Mouse (Mus musculus) embryonic fibroblast, embryonic 13.5 days (primary cell): ENCODE data around the gene Ugt1a6b. TPM values are rescaled to one million over a fixed set of nuclear protein-coding genes. Genes with fewer than 3 reads are reported as not detected.

Source experiments
- H3K27ac ChIP-seq: 2 replicates; pipeline ENCODE4 v1.5.1; 2012; ENCODE audit warnings: low read length, control low read depth, inconsistent platforms; ENCODE audit not compliant: insufficient read depth
- H3K4me1 ChIP-seq: 2 replicates; pipeline ENCODE4 v1.6.1; 2011; ENCODE audit warnings: low read length; ENCODE audit not compliant: control insufficient read depth, insufficient read depth
- H3K4me3 ChIP-seq: 2 replicates; pipeline ENCODE4 v1.5.1; 2011; ENCODE audit warnings: mild to moderate bottlenecking, control low read depth, low read length; ENCODE audit not compliant: insufficient read depth
- CTCF ChIP-seq: IDR thresholded peaks from 2 replicates; pipeline ENCODE4 v1.5.1; 2011; ENCODE audit warnings: mild to moderate bottlenecking, control low read depth, low read length, moderate library complexity, borderline replicate concordance; ENCODE audit not compliant: insufficient read depth
- POLR2A ChIP-seq: IDR thresholded peaks from 2 replicates; pipeline ENCODE4 v1.6.1; 2011; ENCODE audit warnings: low read depth, mild to moderate bottlenecking, control low read depth, low read length, moderate library complexity
- polyA plus RNA-seq: library from polyadenylated mRNA; stranded (reverse); fragments of >200 nt; gene quantifications from 2 replicates; pipeline ENCODE4 v1.2.4, GENCODE M21; 2011; ENCODE audit warnings: low read depth; ENCODE audit not compliant: missing spikeins, insufficient read length

Gene Ugt1a6b
- polyA plus RNA-seq, 1 experiment, result 1.8 TPM

GRCm38 (mm10) chr1:88253540-88253939, 150.5 kb downstream of the Ugt1a6b start:
- Histone ChIP-seq H3K4me1 (no peaks in the 10 kb centered on the region), H3K27ac (no peak overlapping the region), H3K4me3 (no peak overlapping the region)
- TF ChIP-seq CTCF (no peak), POLR2A (no peak)

DNA sequence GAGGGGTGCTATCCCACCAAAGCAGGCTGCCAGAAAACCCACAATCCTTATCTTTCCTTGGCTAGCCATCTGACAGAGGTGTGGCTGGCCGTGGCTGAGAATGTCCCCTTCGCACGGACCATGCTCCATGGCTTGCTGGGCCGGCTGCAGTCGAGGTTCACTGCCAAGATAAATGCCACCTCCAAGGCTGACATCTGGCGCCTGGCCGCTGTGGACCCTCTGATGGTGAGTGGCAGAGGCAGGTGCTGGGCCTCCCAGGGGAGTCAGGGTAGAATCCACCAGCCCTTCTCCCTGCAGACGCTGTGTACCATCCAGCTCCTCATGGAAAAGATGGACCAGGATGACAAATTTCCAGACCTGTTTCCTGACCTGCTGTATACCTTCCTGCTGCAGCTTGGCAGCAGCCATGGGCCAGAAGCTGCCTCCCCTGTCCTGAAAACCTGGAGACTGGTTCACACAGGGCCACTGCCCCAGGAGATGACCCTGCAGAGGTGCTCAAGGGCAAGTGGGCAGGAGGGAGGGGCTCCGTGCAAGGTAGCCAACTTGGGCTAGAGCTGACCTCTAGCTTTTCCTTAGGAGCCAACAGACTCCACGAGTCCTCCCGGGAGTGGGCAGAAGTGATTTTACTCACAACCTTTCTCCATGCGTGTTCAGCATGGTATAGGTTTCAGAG, 151.9 kb downstream of the Ugt1a6b start:
- Histone ChIP-seq H3K27ac (no peak overlapping the region), H3K4me3 (no peak overlapping the region), H3K4me1 (no peaks in the 10 kb centered on the region)
- TF ChIP-seq POLR2A (no peak), CTCF (no peak)

DNA sequence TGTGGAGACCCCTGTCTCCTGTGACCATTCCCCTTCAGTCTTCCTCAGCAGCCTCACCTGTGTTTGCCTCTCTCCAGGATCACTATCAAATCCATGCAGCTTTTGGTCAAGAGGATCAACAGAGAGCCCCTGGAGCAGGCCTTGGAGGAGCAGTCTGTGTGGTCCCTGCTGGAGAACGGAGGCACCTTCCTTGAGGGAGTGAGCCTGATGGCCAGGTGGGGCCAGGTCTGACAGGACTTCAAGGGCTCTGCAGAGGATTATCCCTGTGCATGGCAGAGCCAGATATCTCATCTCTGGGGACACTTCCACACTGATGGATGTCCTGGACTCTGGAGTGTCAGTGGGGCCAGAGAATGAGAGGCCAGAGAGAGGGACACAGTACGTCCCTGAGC, 152.4 kb downstream of the Ugt1a6b start:
- H3K27ac ChIP-seq, result no peak overlapping the region
- no peak for TF ChIP-seq CTCF
- TF ChIP-seq POLR2A, result no peak

GRCm38 (mm10) chr1:88255989-88256754, 153.1 kb downstream of the Ugt1a6b start:
- no peak overlapping the region for H3K4me3 ChIP-seq
- no peaks in the 10 kb centered on the region for H3K4me1 ChIP-seq
- TF ChIP-seq POLR2A, result no peak
- TF ChIP-seq CTCF, result no peak
- no peak overlapping the region for H3K27ac ChIP-seq

More for the DNA sequence above, 152.4 kb downstream of the Ugt1a6b start:
- H3K4me3 ChIP-seq, result no peak overlapping the region
- H3K4me1 ChIP-seq, result no peaks in the 10 kb centered on the region

DNA sequence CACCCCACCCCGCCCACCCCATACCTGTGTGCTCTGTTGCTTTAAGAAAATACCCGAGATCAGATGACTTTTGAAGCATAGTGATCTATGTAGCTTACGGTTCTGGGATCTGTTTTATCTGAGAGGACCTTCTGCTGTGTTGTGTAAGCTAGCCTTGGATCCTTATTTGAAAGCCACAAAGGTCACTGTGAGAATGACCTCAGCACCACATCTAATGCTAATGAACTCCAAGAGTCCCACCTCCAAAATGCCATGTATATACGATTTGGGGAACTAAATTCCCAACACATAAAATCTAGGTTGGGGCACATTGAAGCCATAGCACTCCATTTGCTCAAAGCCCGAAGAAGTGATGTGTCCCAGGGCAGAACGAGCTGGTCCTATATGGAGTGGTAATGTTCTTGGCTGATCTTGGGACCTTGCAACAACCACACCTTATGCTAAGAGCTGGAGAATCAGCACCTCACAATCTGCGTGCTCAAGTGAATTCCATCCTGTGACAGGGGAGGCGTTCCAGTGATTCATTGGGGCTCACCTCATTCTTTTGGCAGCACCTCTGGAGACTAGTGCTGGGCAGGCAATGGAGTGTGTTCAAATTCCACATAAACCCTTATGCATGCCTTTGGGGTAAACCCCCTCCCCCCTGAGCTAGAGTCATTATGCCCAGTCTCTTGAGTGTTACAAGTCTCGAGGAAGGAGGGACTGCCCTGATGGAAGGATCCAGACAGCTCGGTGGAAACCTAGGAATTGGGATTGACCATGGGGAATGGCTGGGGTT, 154.0 kb downstream of the Ugt1a6b start:
- Histone ChIP-seq H3K27ac (no peak overlapping the region), H3K4me3 (no peak overlapping the region), H3K4me1 (peaks cover 3% of the 10 kb centered on the region)
- no peak for TF ChIP-seq CTCF
- no peak for TF ChIP-seq POLR2A

DNA sequence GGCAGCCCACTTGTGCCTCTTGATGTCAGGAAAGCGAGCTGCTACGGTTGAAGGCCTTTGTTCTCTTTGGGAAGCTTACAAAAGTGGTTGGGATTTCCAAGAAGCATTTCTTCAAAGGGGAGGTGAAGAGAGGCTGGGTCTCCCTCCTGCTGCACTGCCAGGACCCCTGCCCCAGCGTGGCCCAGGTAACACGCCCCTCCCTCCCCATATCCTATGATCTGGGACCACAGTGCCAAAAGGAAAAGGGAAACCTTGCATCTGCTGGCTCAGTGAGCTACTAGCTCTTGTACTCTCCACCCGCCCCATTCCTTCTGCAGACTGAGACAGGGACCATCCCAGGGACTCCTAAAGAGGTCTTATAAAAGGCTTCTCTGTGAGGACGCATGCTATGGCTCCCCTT, 154.6 kb downstream of the Ugt1a6b start:
- TF ChIP-seq CTCF (no peak), POLR2A (no peak)

DNA sequence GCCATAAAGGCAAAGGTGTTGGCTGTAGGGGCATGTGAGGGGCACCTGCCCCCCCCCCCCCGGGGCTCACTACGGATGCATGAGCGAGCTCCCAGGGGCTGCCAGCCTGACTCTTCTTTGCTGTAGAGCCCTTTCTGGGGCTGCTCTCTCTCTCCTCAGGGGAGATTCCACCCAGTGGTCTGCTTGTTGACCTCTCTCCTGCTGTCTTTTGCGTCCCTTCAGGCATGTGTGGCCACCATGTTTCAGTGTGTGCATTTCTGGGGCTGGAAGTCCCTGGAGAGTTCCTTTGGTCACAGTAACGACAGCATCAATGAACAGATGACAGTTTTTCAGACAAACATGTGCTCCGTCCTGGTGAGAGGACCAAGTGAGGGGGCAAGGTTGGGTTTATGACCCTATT, 155.3 kb downstream of the Ugt1a6b start:
- Histone ChIP-seq H3K4me1 (peaks cover 13% of the 10 kb centered on the region), H3K4me3 (no peak overlapping the region), H3K27ac (no peak overlapping the region)
- TF ChIP-seq CTCF, result no peak
- no peak for TF ChIP-seq POLR2A

More for the DNA sequence above, 154.6 kb downstream of the Ugt1a6b start:
- Histone ChIP-seq H3K4me1 (peaks cover 9% of the 10 kb centered on the region), H3K4me3 (no peak overlapping the region), H3K27ac (no peak overlapping the region)

GRCm38 (mm10) chr1:88258881-88259642, 156.0 kb downstream of the Ugt1a6b start:
- Histone ChIP-seq H3K4me1 (peaks cover 13% of the 10 kb centered on the region), H3K4me3 (no peak overlapping the region), H3K27ac (no peak overlapping the region)
- TF ChIP-seq POLR2A (no peak), CTCF (no peak)

DNA sequence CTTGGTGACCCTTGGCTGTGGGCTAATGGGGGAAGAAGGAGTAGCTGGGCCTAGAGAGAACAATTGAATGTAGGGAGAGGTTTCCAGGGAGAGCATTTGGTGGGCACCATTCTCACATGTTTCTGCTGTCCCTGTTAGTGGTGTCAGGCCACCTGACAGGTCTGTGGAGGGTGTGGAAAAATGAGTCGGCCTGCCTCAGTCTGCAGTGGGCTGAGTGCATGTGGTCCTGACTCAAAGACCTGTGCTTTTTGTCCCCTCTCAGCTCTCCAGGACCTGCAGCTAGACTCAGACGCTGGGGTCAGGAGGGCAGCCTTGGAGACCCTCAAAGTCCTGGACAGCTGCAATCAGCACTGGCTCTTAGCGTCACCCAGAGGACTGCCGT, 156.6 kb downstream of the Ugt1a6b start:
- peaks cover 13% of the 10 kb centered on the region for H3K4me1 ChIP-seq
- no peak overlapping the region for H3K27ac ChIP-seq
- no peak overlapping the region for H3K4me3 ChIP-seq
- TF ChIP-seq POLR2A, result no peak
- TF ChIP-seq CTCF, result no peak
